Mouse (Mus musculus) limb, embryonic 14.5 days (tissue): ENCODE data around the gene Tmeff1. TPM values are rescaled to one million over a fixed set of nuclear protein-coding genes. Genes with fewer than 3 reads are reported as not detected.

ENCODE experiments used
- ATAC-seq: fragments of 200-750 bp; cut with Nextera tagmentation; 2 replicates; pipeline ENCODE4 v1.8.0; 2017; ENCODE audit warnings: low read depth, moderate number of reproducible peaks, moderate TSS enrichment; ENCODE audit not compliant: low FRiP score
- DNase-seq: peaks from one replicate; pipeline ENCODE4 v3.0.0-alpha.2; 2015; ENCODE audit warnings: low spot score
- H3K27ac ChIP-seq: fragments of 300-500 bp; sonication (generic); replicated peaks from 2 replicates; pipeline ENCODE4 v1.5.1; 2014; ENCODE audit warnings: low read depth, mild to moderate bottlenecking, low read length, moderate library complexity, mixed read lengths
- H3K27me3 ChIP-seq: fragments of 300-500 bp; sonication (generic); 2 replicates; pipeline ENCODE4 v1.6.1; 2014; ENCODE audit warnings: low read length, mixed read lengths; ENCODE audit not compliant: control insufficient read depth, insufficient read depth
- H3K36me3 ChIP-seq: fragments of 300-500 bp; sonication (generic); 2 replicates; pipeline ENCODE4 v1.6.1; 2014; ENCODE audit warnings: mild to moderate bottlenecking, low read length, moderate library complexity, mixed read lengths; ENCODE audit not compliant: control insufficient read depth, insufficient read depth
- H3K4me1 ChIP-seq: fragments of 300-500 bp; sonication (generic); 2 replicates; pipeline ENCODE4 v1.6.1; 2014; ENCODE audit warnings: antibody characterized with exemption, low read length, mixed read lengths; ENCODE audit not compliant: control insufficient read depth, insufficient read depth
- H3K4me2 ChIP-seq: fragments of 300-500 bp; sonication (generic); replicated peaks from 2 replicates; pipeline ENCODE4 v1.6.1; 2014; ENCODE audit warnings: low read depth, mild to moderate bottlenecking, low read length, moderate library complexity; ENCODE audit not compliant: severe bottlenecking
- H3K4me3 ChIP-seq: fragments of 300-500 bp; sonication (generic); replicated peaks from 2 replicates; pipeline ENCODE4 v1.5.1; 2014; ENCODE audit warnings: low read length
- H3K9ac ChIP-seq: fragments of 300-500 bp; sonication (generic); 2 replicates; pipeline ENCODE4 v1.6.1; 2014; ENCODE audit warnings: mild to moderate bottlenecking, low read depth, low read length, moderate library complexity; ENCODE audit not compliant: severe bottlenecking
- H3K9me3 ChIP-seq: fragments of 300-500 bp; sonication (generic); 2 replicates; pipeline ENCODE4 v1.6.1; 2016; ENCODE audit warnings: low read length; ENCODE audit not compliant: control insufficient read depth
- POLR2A ChIP-seq: fragments of 200-500 bp; IDR thresholded peaks from 2 replicates; pipeline ENCODE4 v1.8.0; 2012; ENCODE audit warnings: inconsistent platforms, mild to moderate bottlenecking, moderate library complexity, borderline replicate concordance; ENCODE audit not compliant: insufficient read depth, insufficient read length; ENCODE audit errors: extremely low read depth
- WGBS: fragments of 180-500 bp; shearing (Covaris S2); extraction: QIAGEN DNeasy Blood & Tissue Kit; methylation state at CpG from one replicate; pipeline ENCODE4 v1.1.7; 2014; 5-methylcytosine and 5-hydroxymethylcytosine counted together
- polyA plus RNA-seq, 2 experiments: library from polyadenylated mRNA; depleted of rRNA in 1 of 2; stranded (reverse) in 1 of 2; unstranded in 1 of 2; fragments of >200 nt; fragmentation: Nextera tagmentation in 1 of 2; extraction: Ambion mirVana in 1 of 2; gene quantifications; 2 replicates each; pipeline versions ENCODE4 v1.2.1 to v1.2.3; 2012 to 2014

Gene Tmeff1
- polyA plus RNA-seq, 2 experiments, result 55.4 to 71.7 TPM

- no peak overlapping the region for H3K4me3 ChIP-seq
- no peak overlapping the region for H3K27ac ChIP-seq
- H3K9ac ChIP-seq, result no peak overlapping the region
- DNase-seq, result peak; percentile 15
- H3K4me2 ChIP-seq, result no peak overlapping the region
- TF ChIP-seq POLR2A, result no peak
- H3K9me3 ChIP-seq, result no peaks in the 10 kb centered on the region
- no peak for ATAC-seq
- H3K36me3 ChIP-seq, result peaks cover 9% of the 10 kb centered on the region; the same call in 1 of the 2 replicates
- WGBS, result 79% methylated on average over 3 of the region's 3 CpGs
- H3K4me1 ChIP-seq, result no peaks in the 10 kb centered on the region
- H3K27me3 ChIP-seq, result no peaks in the 10 kb centered on the region
Observed at GRCm38 (mm10) chr4:48605650-48606049, 20.7 kb downstream of the Tmeff1 start.

DNA sequence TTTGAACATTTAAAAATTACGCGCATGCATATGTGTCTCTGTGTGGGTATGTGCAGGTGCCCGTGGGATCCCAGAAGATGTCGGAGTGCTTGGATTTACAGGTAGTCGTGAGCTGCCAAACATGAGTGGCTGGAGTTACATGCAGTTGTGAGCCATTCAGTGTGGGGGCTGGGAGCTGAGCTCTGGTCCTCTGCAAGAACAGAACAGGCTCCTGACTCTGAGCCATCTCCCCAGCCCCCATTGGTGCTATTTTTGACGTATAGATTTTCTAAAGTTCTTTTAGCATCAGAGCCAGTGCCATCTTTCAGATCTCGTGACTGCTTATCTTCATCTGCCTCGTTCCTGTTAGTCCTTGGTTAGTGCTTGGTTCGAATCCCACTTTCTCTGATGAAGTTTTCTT is 24.5 kb downstream of the Tmeff1 start:
- H3K9me3 ChIP-seq, result no peaks in the 10 kb centered on the region
- ATAC-seq (no peak), DNase-seq (no peak)
- no peak overlapping the region for H3K9ac ChIP-seq
- H3K27me3 ChIP-seq, result no peaks in the 10 kb centered on the region
- 91% methylated on average over 9 of the region's 9 CpGs for WGBS
- H3K4me2 ChIP-seq, result no peak overlapping the region
- no peak overlapping the region for H3K27ac ChIP-seq
- TF ChIP-seq POLR2A, result no peak
- no peaks in the 10 kb centered on the region for H3K4me1 ChIP-seq
- H3K4me3 ChIP-seq, result no peak overlapping the region
- H3K36me3 ChIP-seq, result peaks cover 37% of the 10 kb centered on the region

DNA sequence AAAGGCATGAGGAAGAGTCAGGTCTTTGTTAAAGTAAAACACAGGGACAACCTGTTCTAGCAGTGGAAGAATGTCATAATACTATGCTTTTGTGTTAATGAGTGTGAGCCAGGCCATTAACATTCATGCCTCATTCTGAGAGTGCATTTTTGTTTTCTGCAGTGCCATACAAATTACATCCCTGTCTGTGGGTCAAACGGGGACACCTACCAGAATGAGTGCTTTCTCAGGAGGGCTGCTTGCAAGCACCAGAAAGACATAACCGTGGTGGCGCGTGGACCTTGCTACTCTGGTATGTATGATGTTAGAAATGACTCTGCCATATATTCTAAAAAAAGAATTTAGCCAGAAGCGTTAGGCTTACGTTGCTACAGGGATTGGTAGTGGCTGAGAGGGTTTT is 25.3 kb downstream of the Tmeff1 start:
- H3K4me2 ChIP-seq, result no peak overlapping the region
- ATAC-seq (no peak), DNase-seq (no peak)
- H3K9me3 ChIP-seq, result no peaks in the 10 kb centered on the region
- no peak for TF ChIP-seq POLR2A
- H3K4me3 ChIP-seq, result no peak overlapping the region
- 85% methylated on average over 6 of the region's 6 CpGs for WGBS
- no peak overlapping the region for H3K27ac ChIP-seq
- no peaks in the 10 kb centered on the region for H3K4me1 ChIP-seq
- H3K9ac ChIP-seq, result no peak overlapping the region
- no peaks in the 10 kb centered on the region for H3K27me3 ChIP-seq
- peaks cover 42% of the 10 kb centered on the region for H3K36me3 ChIP-seq

- H3K9ac ChIP-seq, result no peak overlapping the region
- whole genome bisulfite sequencing, result 85% methylated on average over 4 of the region's 4 CpGs
- no peak overlapping the region for H3K27ac ChIP-seq
- H3K36me3 ChIP-seq, result peaks cover 62% of the 10 kb centered on the region
- no peak overlapping the region for H3K4me2 ChIP-seq
- ATAC-seq (no peak), DNase-seq (no peak)
- TF ChIP-seq POLR2A, result no peak
- no peaks in the 10 kb centered on the region for H3K4me1 ChIP-seq
- no peaks in the 10 kb centered on the region for H3K9me3 ChIP-seq
- H3K4me3 ChIP-seq, result no peak overlapping the region
- H3K27me3 ChIP-seq, result no peaks in the 10 kb centered on the region
Observed at GRCm38 (mm10) chr4:48615483-48615882, 30.5 kb downstream of the Tmeff1 start.

DNA sequence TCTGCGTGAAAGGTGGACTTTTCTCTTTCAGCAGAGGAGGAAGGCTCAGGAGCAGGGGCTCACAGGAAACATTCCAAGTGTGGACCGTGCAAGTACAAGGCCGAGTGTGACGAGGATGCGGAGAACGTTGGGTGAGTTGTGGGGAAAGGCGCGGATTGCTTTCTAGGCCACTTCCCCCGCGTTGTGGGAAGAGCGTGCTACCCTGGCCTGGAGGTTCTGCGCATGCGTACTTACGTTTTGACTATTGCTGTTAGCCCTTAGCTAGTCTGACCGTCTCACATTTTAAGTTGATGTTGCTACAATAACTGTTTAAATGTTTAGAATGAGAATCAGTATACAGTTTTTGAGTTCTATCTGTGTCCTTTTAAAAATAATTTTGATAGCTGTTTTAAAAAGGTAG is 32.2 kb downstream of the Tmeff1 start:
- no peak overlapping the region for H3K4me2 ChIP-seq
- 96% methylated on average over 15 of the region's 15 CpGs for WGBS
- DNase-seq (no peak), ATAC-seq (no peak)
- H3K9me3 ChIP-seq, result no peaks in the 10 kb centered on the region
- no peak overlapping the region for H3K9ac ChIP-seq
- H3K4me1 ChIP-seq, result no peaks in the 10 kb centered on the region
- no peak for TF ChIP-seq POLR2A
- no peak overlapping the region for H3K4me3 ChIP-seq
- peaks cover 51% of the 10 kb centered on the region for H3K36me3 ChIP-seq
- H3K27ac ChIP-seq, result no peak overlapping the region
- no peaks in the 10 kb centered on the region for H3K27me3 ChIP-seq

DNA sequence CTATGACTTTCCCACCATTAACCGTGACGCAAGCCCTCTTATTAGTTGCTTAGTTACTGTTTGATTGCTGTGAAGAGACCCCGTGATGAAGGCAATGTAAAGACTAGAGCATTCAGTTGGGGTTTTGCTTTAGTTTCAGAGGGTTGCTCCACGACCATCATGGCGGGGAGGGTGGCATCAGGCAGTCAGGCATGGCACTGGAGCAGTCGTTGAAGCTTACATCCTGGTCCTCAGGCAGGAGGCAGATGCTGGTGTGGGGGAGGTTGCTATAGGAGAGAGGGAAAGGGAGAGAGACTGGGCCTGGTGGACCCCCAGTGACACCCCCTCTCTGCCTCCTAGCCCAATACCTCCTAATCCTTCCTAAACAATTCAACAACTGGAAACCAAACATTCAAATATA is 35.1 kb downstream of the Tmeff1 start:
- DNase-seq, result no peak
- H3K36me3 ChIP-seq, result peaks cover 33% of the 10 kb centered on the region

More for the DNA sequence above, 35.1 kb downstream of the Tmeff1 start:
- Histone ChIP-seq H3K9me3 (no peaks in the 10 kb centered on the region), H3K4me2 (no peak overlapping the region), H3K4me1 (no peaks in the 10 kb centered on the region), H3K27me3 (no peaks in the 10 kb centered on the region), H3K4me3 (no peak overlapping the region), H3K27ac (no peak overlapping the region), H3K9ac (no peak overlapping the region)
- WGBS, result 96% methylated on average over 6 of the region's 6 CpGs
- no peak for ATAC-seq
- TF ChIP-seq POLR2A, result no peak
